Mouse (Mus musculus): ENCODE measurements at regions not wholly inside any gene's neighbourhood (a gene's known extent, or its start where the extent isn't known, plus 50 kb on each side); places are given as distances from the start of the nearest gene placed in this dataset.

GRCm38 (mm10) chr17:4464286-4464880 is 529.7 kb upstream of the Arid1b start:
- no peaks in the 10 kb centered on the region for H3K9me3 ChIP-seq (ENCODE audit: low read length)
- DNase-seq (ENCODE audit: low spot score) (no peak), ATAC-seq (ENCODE audit: low FRiP score) (no peak)
- H3K9ac ChIP-seq (replicated peaks; ENCODE audit: low read length, poor library complexity, severe bottlenecking) = no peak overlapping the region
- no peak for TF ChIP-seq CTCF (IDR thresholded peaks at IDR 0.05)
- no peaks in the 10 kb centered on the region for H3K27me3 ChIP-seq (ENCODE audit: insufficient read depth, low read length)
- no peak overlapping the region for H3K27ac ChIP-seq (ENCODE audit: low read depth, low read length)
- no peak overlapping the region for H3K4me2 ChIP-seq (ENCODE audit: low read depth, low read length, poor library complexity, severe bottlenecking)
- no peak overlapping the region for H3K4me3 ChIP-seq (ENCODE audit: low read depth, low read length)
- H3K36me3 ChIP-seq (ENCODE audit: insufficient read depth, low read length) = no peaks in the 10 kb centered on the region
- WGBS = 51% methylated on average over 2 of the region's 2 CpGs
- H3K4me1 ChIP-seq (ENCODE audit: insufficient read depth, low read length) = 0 out of 2 replicates have a peak, but pooled peaks cover 3% of the 10 kb centered on the region

GRCm38 (mm10) chr17:4465741-4466140 is 528.4 kb upstream of the Arid1b start:
- TF ChIP-seq CTCF (IDR thresholded peaks at IDR 0.05) = no peak
- H3K9me3 ChIP-seq (ENCODE audit: low read length) = no peaks in the 10 kb centered on the region
- no peak overlapping the region for H3K27ac ChIP-seq (ENCODE audit: low read depth, low read length)
- H3K4me1 ChIP-seq (ENCODE audit: insufficient read depth, low read length) = 0 out of 2 replicates have a peak, but pooled peaks cover 3% of the 10 kb centered on the region
- no peak overlapping the region for H3K9ac ChIP-seq (replicated peaks; ENCODE audit: low read length, poor library complexity, severe bottlenecking)
- 90% methylated on average over 6 of the region's 6 CpGs for whole genome bisulfite sequencing
- H3K27me3 ChIP-seq (ENCODE audit: insufficient read depth, low read length) = no peaks in the 10 kb centered on the region
- no peaks in the 10 kb centered on the region for H3K36me3 ChIP-seq (ENCODE audit: insufficient read depth, low read length)
- ATAC-seq (ENCODE audit: low FRiP score) (no peak), DNase-seq (ENCODE audit: low spot score) (no peak)
- no peak overlapping the region for H3K4me2 ChIP-seq (ENCODE audit: low read depth, low read length, poor library complexity, severe bottlenecking)
- no peak overlapping the region for H3K4me3 ChIP-seq (ENCODE audit: low read depth, low read length)

- DNase-seq (ENCODE audit: low spot score) (no peak), ATAC-seq (ENCODE audit: low FRiP score) (no peak)
- Histone ChIP-seq H3K27me3 (ENCODE audit: insufficient read depth, low read length) (no peaks in the 10 kb centered on the region), H3K4me1 (ENCODE audit: insufficient read depth, low read length) (no peaks in the 10 kb centered on the region), H3K27ac (ENCODE audit: low read depth, low read length) (no peak overlapping the region; the same call in 1 of the 2 replicates), H3K9ac (replicated peaks; ENCODE audit: low read length, poor library complexity, severe bottlenecking) (no peak overlapping the region), H3K4me2 (ENCODE audit: low read depth, low read length, poor library complexity, severe bottlenecking) (no peak overlapping the region), H3K4me3 (ENCODE audit: low read depth, low read length) (no peak overlapping the region), H3K36me3 (ENCODE audit: insufficient read depth, low read length) (no peaks in the 10 kb centered on the region), H3K9me3 (ENCODE audit: low read length) (no peaks in the 10 kb centered on the region)
- WGBS = 47% methylated on average over 5 of the region's 5 CpGs
- no peak for TF ChIP-seq CTCF (IDR thresholded peaks at IDR 0.05)
Observed at GRCm38 (mm10) chr17:4472412-4472811, 521.7 kb upstream of the Arid1b start.

- Histone ChIP-seq H3K27me3 (ENCODE audit: insufficient read depth, low read length) (no peaks in the 10 kb centered on the region), H3K9me3 (ENCODE audit: low read length) (no peaks in the 10 kb centered on the region), H3K27ac (ENCODE audit: low read depth, low read length) (no peak overlapping the region), H3K4me2 (ENCODE audit: low read depth, low read length, poor library complexity, severe bottlenecking) (no peak overlapping the region), H3K9ac (replicated peaks; ENCODE audit: low read length, poor library complexity, severe bottlenecking) (no peak overlapping the region), H3K4me1 (ENCODE audit: insufficient read depth, low read length) (no peaks in the 10 kb centered on the region), H3K36me3 (ENCODE audit: insufficient read depth, low read length) (no peaks in the 10 kb centered on the region), H3K4me3 (ENCODE audit: low read depth, low read length) (no peak overlapping the region)
- no peak for DNase-seq (ENCODE audit: low spot score)
- no peak for ATAC-seq (ENCODE audit: low FRiP score)
- 60% methylated on average over 5 of the region's 5 CpGs for WGBS
- TF ChIP-seq CTCF (IDR thresholded peaks at IDR 0.05) = no peak
Observed at GRCm38 (mm10) chr17:4474350-4474749, 519.8 kb upstream of the Arid1b start.

- no peak for TF ChIP-seq CTCF (IDR thresholded peaks at IDR 0.05)
- H3K4me3 ChIP-seq (ENCODE audit: low read depth, low read length) = no peak overlapping the region
- 91% methylated on average over 3 of the region's 3 CpGs for WGBS
Observed at GRCm38 (mm10) chr17:4475665-4476064, 518.5 kb upstream of the Arid1b start.

GRCm38 (mm10) chr17:4494392-4494791 is 499.7 kb upstream of the Arid1b start:
- Histone ChIP-seq H3K4me1 (ENCODE audit: insufficient read depth, low read length) (peaks cover 7% of the 10 kb centered on the region; the same call in 1 of the 2 replicates), H3K4me3 (ENCODE audit: low read depth, low read length) (no peak overlapping the region), H3K36me3 (ENCODE audit: insufficient read depth, low read length) (no peaks in the 10 kb centered on the region), H3K9ac (replicated peaks; ENCODE audit: low read length, poor library complexity, severe bottlenecking) (no peak overlapping the region), H3K4me2 (ENCODE audit: low read depth, low read length, poor library complexity, severe bottlenecking) (no peak overlapping the region), H3K27ac (ENCODE audit: low read depth, low read length) (no peak overlapping the region), H3K27me3 (ENCODE audit: insufficient read depth, low read length) (no peaks in the 10 kb centered on the region), H3K9me3 (ENCODE audit: low read length) (no peaks in the 10 kb centered on the region)
- no peak for TF ChIP-seq CTCF (IDR thresholded peaks at IDR 0.05)
- DNase-seq (ENCODE audit: low spot score) = no peak
- 98% methylated on average over 2 of the region's 2 CpGs for WGBS
- ATAC-seq (ENCODE audit: low FRiP score) = no peak

More at GRCm38 (mm10) chr17:4475665-4476064, 518.5 kb upstream of the Arid1b start:
- no peaks in the 10 kb centered on the region for H3K36me3 ChIP-seq (ENCODE audit: insufficient read depth, low read length)
- no peak overlapping the region for H3K4me2 ChIP-seq (ENCODE audit: low read depth, low read length, poor library complexity, severe bottlenecking)
- H3K9me3 ChIP-seq (ENCODE audit: low read length) = no peaks in the 10 kb centered on the region
- H3K27me3 ChIP-seq (ENCODE audit: insufficient read depth, low read length) = no peaks in the 10 kb centered on the region
- H3K4me1 ChIP-seq (ENCODE audit: insufficient read depth, low read length) = no peaks in the 10 kb centered on the region
- ATAC-seq (ENCODE audit: low FRiP score) (no peak), DNase-seq (ENCODE audit: low spot score) (no peak)
- no peak overlapping the region for H3K9ac ChIP-seq (replicated peaks; ENCODE audit: low read length, poor library complexity, severe bottlenecking)
- H3K27ac ChIP-seq (ENCODE audit: low read depth, low read length) = no peak overlapping the region
